Mouse (Mus musculus) ES-Bruce4 (cell line): ENCODE data around the gene Bag5. TPM values are rescaled to one million over a fixed set of nuclear protein-coding genes. Genes with fewer than 3 reads are reported as not detected.

Source experiments
- H3K27ac ChIP-seq: 2 replicates; pipeline ENCODE4 v1.5.1; 2012; ENCODE audit warnings: low read length, inconsistent platforms; ENCODE audit not compliant: insufficient read depth
- H3K27me3 ChIP-seq: 2 replicates; pipeline ENCODE4 v1.6.1; 2012; ENCODE audit warnings: mild to moderate bottlenecking, low read length, inconsistent platforms; ENCODE audit not compliant: control insufficient read depth, poor library complexity, insufficient read depth, severe bottlenecking
- H3K36me3 ChIP-seq: 2 replicates; pipeline ENCODE4 v1.6.1; 2012; ENCODE audit warnings: inconsistent platforms, mild to moderate bottlenecking, low read length, moderate library complexity; ENCODE audit not compliant: control insufficient read depth, poor library complexity, insufficient read depth, severe bottlenecking
- H3K4me1 ChIP-seq: one replicate; pipeline ENCODE4 v1.8.1; 2011; ENCODE audit warnings: low read length; ENCODE audit not compliant: control insufficient read depth, insufficient read depth
- H3K4me3 ChIP-seq: 2 replicates; pipeline ENCODE4 v1.5.1; 2011; ENCODE audit warnings: low read depth, mild to moderate bottlenecking, low read length
- H3K9ac ChIP-seq: 2 replicates; pipeline ENCODE4 v1.6.1; 2012; ENCODE audit warnings: low read depth, mild to moderate bottlenecking, inconsistent platforms; ENCODE audit not compliant: poor library complexity, severe bottlenecking
- H3K9me3 ChIP-seq: replicated peaks from 2 replicates; pipeline ENCODE4 v1.6.1; 2012; ENCODE audit warnings: mild to moderate bottlenecking, low read length, inconsistent platforms; ENCODE audit not compliant: control insufficient read depth, poor library complexity, insufficient read depth, severe bottlenecking
- CTCF ChIP-seq: IDR thresholded peaks from one replicate; pipeline ENCODE4 v1.8.1; 2011; ENCODE audit warnings: low read depth, low read length
- EP300 ChIP-seq: IDR thresholded peaks from 2 replicates; pipeline ENCODE4 v1.6.1; 2011; ENCODE audit warnings: low read depth, low read length; ENCODE audit not compliant: insufficient read depth
- POLR2A ChIP-seq: IDR thresholded peaks from one replicate; pipeline ENCODE4 v1.8.1; 2011; ENCODE audit warnings: low read length; ENCODE audit not compliant: insufficient read depth
- polyA plus RNA-seq: library from polyadenylated mRNA; stranded (reverse); fragments of >200 nt; gene quantifications from 2 replicates; pipeline ENCODE4 v1.2.4, GENCODE M21; 2011; ENCODE audit warnings: low read depth; ENCODE audit not compliant: missing spikeins, insufficient read depth, insufficient read length

The Bag5 gene
- polyA plus RNA-seq, 1 experiment: 13.4 TPM

DNA sequence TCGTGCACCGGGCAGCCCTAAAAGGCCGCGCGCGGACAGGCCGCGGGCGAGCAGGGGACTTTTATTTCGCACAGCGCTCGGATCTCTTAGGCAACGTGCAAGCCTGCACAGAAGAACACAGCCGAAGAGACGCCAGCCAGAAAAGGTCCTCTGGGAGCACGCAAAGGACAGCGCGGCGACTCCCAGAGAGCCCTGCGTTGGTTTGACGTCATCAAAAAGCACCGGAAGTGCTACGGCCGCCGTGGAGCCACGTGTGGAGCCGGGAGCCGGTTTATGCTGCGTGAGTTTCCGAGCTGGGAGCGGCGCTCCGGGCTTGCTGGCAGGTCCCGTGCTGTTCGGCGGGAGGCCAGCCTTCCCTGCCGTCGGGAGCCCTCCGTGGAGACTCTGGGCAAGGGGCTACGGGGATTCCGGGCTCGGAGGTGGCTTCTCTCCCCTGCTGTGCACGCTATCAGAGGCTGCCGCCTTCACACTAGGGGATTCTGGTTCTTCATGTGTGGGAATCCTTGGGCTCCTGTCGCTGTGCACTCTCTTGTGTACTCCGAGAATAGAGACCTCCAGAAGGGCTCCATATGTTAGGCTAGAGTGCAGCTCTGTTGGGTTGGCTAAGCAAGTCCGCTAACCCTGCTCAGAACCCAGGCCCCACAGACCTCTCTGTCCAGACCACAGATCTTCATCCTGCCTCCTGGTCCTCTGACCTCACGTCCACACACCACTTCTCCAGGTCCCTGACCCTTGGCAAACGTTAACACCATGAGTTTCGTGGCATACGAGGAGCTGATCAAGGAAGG is 35.0 kb downstream of the Bag5 start, which contains the start of gene Trmt61a:
Gene Trmt61a, plus strand, starts transcription at position 224 of the 788 bp plus-strand sequence.
- no peak for TF ChIP-seq CTCF
- TF ChIP-seq POLR2A: peak; percentile 46
- TF ChIP-seq EP300: no peak
- no peaks in the 10 kb centered on the region for H3K9me3 ChIP-seq
- H3K9ac ChIP-seq: peak within 1 kb of the TSS; percentile 64
- no peaks in the 10 kb centered on the region for H3K36me3 ChIP-seq
- H3K27ac ChIP-seq: peak within 1 kb of the TSS; percentile 51
- H3K27me3 ChIP-seq: no peaks in the 10 kb centered on the region
- peaks cover 4% of the 10 kb centered on the region for H3K4me1 ChIP-seq
- H3K4me3 ChIP-seq: peak within 1 kb of the TSS; percentile 90

DNA sequence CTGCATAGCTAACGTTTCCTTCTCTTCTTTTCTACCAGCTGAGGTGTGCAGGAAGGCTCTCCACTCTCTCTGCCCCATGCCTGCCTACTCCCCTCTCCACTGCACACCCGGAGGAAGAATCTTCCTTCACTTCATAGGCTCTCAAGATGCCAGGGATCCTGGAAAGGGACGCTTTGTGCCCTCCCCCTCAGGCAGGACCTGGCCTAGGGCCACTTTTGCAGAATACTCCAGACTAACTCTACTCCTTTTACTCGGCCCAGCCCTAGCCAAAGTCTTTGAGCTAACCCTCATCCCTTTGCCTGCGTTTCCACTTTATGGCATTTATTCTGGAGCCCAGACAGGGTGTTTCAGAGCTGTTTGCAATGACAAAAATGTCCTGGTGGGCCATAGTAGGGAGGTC is 35.6 kb downstream of the Bag5 start:
- no peaks in the 10 kb centered on the region for H3K36me3 ChIP-seq
- no peaks in the 10 kb centered on the region for H3K9me3 ChIP-seq
- H3K9ac ChIP-seq: peak overlapping the region; percentile 64
- peaks cover 4% of the 10 kb centered on the region for H3K4me1 ChIP-seq
- no peak for TF ChIP-seq CTCF
- no peak for TF ChIP-seq EP300
- no peak for TF ChIP-seq POLR2A
- peak overlapping the region; percentile 51 for H3K27ac ChIP-seq
- H3K27me3 ChIP-seq: no peaks in the 10 kb centered on the region
- peak overlapping the region; percentile 90 for H3K4me3 ChIP-seq

DNA sequence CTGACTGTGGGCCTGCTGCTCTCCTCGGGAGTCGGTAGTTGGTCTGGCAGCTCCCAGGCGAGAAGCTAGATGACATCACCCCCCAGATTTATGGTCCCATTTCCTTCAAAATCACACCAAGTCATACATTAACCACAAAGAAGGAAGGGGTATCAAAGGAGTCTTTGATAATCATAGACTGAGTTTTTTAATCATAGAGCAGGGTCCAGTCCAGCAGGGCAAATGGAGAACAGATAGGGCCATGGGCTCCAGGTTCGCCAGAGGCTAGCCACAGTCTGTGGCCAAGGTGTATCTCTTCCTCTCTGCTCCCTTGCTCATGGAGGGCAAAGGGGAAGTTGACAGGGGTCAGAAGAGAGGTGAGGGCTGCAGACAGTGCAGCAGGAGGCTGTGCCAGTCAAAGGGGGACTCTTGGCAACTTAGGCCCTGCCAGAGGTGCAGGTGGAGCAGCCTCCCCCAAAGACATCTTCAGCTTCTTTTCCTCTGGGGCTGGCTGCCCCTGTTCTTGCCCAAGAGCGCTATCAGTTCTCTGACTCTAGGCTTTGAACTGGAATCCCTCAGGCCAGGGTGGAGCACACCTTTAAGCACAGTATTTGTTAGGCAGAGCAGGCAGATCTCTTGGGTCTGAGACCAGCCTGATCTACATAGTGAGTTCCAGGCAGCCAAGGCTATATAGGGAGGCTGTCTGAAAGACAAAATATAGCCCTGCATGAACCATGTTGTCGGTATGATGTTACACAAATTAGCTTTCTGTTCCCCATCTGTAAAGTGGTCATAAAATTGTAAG is 37.1 kb downstream of the Bag5 start:
- TF ChIP-seq POLR2A (no peak), EP300 (no peak), CTCF (no peak)
- H3K4me1 ChIP-seq: peaks cover 4% of the 10 kb centered on the region
- no peaks in the 10 kb centered on the region for H3K36me3 ChIP-seq
- H3K9ac ChIP-seq: no peak overlapping the region
- no peaks in the 10 kb centered on the region for H3K9me3 ChIP-seq
- H3K27ac ChIP-seq: no peak overlapping the region
- no peaks in the 10 kb centered on the region for H3K27me3 ChIP-seq
- no peak overlapping the region for H3K4me3 ChIP-seq

DNA sequence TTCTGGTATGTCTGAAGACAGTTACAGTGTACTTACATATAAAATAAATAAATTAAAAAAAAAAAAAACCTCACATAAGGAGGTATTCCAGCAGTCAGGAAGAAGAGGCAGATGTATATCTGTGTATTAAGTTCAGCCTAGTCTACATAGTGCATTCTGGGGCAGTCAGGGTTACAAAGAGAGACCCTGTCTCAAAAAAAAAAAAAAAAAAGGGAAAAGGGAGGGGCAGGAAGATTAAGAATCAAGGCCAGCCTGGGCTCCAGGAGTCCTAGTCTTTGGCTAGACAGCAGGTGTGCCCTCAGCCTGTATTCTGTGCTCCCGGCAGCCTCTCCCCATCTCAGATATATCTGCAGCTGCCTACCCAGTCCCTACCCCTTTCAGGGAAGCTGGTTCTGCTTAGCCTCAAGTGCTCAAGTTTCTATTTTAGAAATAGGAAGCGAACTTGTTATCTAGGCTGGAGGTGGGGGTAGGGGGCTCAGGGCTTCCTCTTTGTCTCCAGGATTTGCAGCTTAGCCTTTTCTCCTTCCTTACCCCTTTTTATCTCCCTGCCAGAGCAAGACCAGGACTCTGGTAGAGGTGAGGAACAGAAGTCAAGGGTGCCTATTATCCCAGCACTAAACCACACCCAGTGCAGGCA is 38.1 kb downstream of the Bag5 start:
- no peak overlapping the region for H3K4me3 ChIP-seq
- no peaks in the 10 kb centered on the region for H3K36me3 ChIP-seq
- H3K9ac ChIP-seq: no peak overlapping the region
- H3K4me1 ChIP-seq: peaks cover 4% of the 10 kb centered on the region
- H3K27me3 ChIP-seq: no peaks in the 10 kb centered on the region
- no peak overlapping the region for H3K27ac ChIP-seq
- TF ChIP-seq EP300 (no peak), POLR2A (no peak), CTCF (no peak)
- no peaks in the 10 kb centered on the region for H3K9me3 ChIP-seq

DNA sequence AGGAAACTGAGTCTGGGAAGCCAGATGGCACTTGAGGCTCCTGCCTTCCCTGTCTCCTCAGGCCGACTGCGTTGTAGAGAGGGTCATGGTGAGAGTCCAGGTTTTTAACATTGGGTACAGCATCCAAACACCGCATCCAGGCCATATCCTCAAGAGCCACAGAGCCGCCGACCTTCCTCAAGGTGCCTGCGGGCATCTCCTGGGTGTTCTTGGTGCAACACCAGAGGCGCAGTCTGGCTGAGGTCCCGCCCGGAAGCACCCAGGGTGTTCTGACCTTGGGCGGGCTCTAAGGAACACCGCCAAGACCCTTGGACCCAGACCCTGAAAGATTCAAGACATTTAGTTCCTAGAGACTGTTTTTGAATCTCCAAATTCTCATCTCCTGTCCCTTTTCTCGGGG is 40.5 kb downstream of the Bag5 start:
- no peaks in the 10 kb centered on the region for H3K9me3 ChIP-seq
- H3K9ac ChIP-seq: no peak overlapping the region
- H3K36me3 ChIP-seq: no peaks in the 10 kb centered on the region
- H3K27ac ChIP-seq: no peak overlapping the region
- peaks cover 6% of the 10 kb centered on the region for H3K4me1 ChIP-seq
- TF ChIP-seq EP300: no peak
- peak overlapping the region; percentile 54 for H3K4me3 ChIP-seq
- H3K27me3 ChIP-seq: no peaks in the 10 kb centered on the region
